Mouse (Mus musculus): ENCODE results near the gene Abr. TPM values are rescaled to one million over a fixed set of nuclear protein-coding genes. Genes with fewer than 3 reads are reported as not detected.

Abr gene
- polyA plus RNA-seq, 1 experiment = 2.4 TPM

GRCm38 (mm10) chr11:76461201-76461600 is 160.9 kb downstream of the Abr start:
- Histone ChIP-seq H3K4me3 (ENCODE audit: insufficient read depth, low read depth, low read length) (no peak overlapping the region), H3K27ac (replicated peaks; ENCODE audit: low read depth, low read length) (no peak overlapping the region), H3K4me1 (ENCODE audit: control insufficient read depth, insufficient read depth, insufficient read length, low read length) (no peaks in the 10 kb centered on the region)

GRCm38 (mm10) chr11:76459489-76459888 is 162.6 kb downstream of the Abr start:
- Histone ChIP-seq H3K4me1 (ENCODE audit: control insufficient read depth, insufficient read depth, insufficient read length, low read length) (no peaks in the 10 kb centered on the region), H3K4me3 (ENCODE audit: insufficient read depth, low read depth, low read length) (no peak overlapping the region), H3K27ac (replicated peaks; ENCODE audit: low read depth, low read length) (no peak overlapping the region)

GRCm38 (mm10) chr11:76458730-76459129 is 163.4 kb downstream of the Abr start:
- no peak overlapping the region for H3K4me3 ChIP-seq (ENCODE audit: insufficient read depth, low read depth, low read length)
- H3K27ac ChIP-seq (replicated peaks; ENCODE audit: low read depth, low read length) = no peak overlapping the region
- H3K4me1 ChIP-seq (ENCODE audit: control insufficient read depth, insufficient read depth, insufficient read length, low read length) = no peaks in the 10 kb centered on the region

GRCm38 (mm10) chr11:76456897-76457296 is 165.2 kb downstream of the Abr start:
- H3K4me1 ChIP-seq (ENCODE audit: control insufficient read depth, insufficient read depth, insufficient read length, low read length) = no peaks in the 10 kb centered on the region
- no peak overlapping the region for H3K27ac ChIP-seq (replicated peaks; ENCODE audit: low read depth, low read length)
- no peak overlapping the region for H3K4me3 ChIP-seq (ENCODE audit: insufficient read depth, low read depth, low read length)

GRCm38 (mm10) chr11:76456233-76456632 is 165.9 kb downstream of the Abr start:
- Histone ChIP-seq H3K4me1 (ENCODE audit: control insufficient read depth, insufficient read depth, insufficient read length, low read length) (no peaks in the 10 kb centered on the region), H3K27ac (replicated peaks; ENCODE audit: low read depth, low read length) (no peak overlapping the region), H3K4me3 (ENCODE audit: insufficient read depth, low read depth, low read length) (no peak overlapping the region)

- H3K27ac ChIP-seq (replicated peaks; ENCODE audit: low read depth, low read length) = no peak overlapping the region
- no peak overlapping the region for H3K4me3 ChIP-seq (ENCODE audit: insufficient read depth, low read depth, low read length)
- no peaks in the 10 kb centered on the region; the same call in 1 of the 2 replicates for H3K4me1 ChIP-seq (ENCODE audit: control insufficient read depth, insufficient read depth, insufficient read length, low read length)
Observed at GRCm38 (mm10) chr11:76454492-76454891, 167.6 kb downstream of the Abr start.

- no peaks in the 10 kb centered on the region; the same call in 1 of the 2 replicates for H3K4me1 ChIP-seq (ENCODE audit: control insufficient read depth, insufficient read depth, insufficient read length, low read length)
- H3K4me3 ChIP-seq (ENCODE audit: insufficient read depth, low read depth, low read length) = no peak overlapping the region
- H3K27ac ChIP-seq (replicated peaks; ENCODE audit: low read depth, low read length) = no peak overlapping the region
Observed at GRCm38 (mm10) chr11:76450202-76450561, 171.9 kb downstream of the Abr start.

GRCm38 (mm10) chr11:76449520-76450201 is 172.5 kb downstream of the Abr start:
- no peak overlapping the region for H3K4me3 ChIP-seq (ENCODE audit: insufficient read depth, low read depth, low read length)
- H3K27ac ChIP-seq (replicated peaks; ENCODE audit: low read depth, low read length) = no peak overlapping the region
- H3K4me1 ChIP-seq (ENCODE audit: control insufficient read depth, insufficient read depth, insufficient read length, low read length) = no peaks in the 10 kb centered on the region; the same call in 1 of the 2 replicates

- no peak overlapping the region for H3K27ac ChIP-seq (replicated peaks; ENCODE audit: low read depth, low read length)
- H3K4me3 ChIP-seq (ENCODE audit: insufficient read depth, low read depth, low read length) = no peak overlapping the region
- H3K4me1 ChIP-seq (ENCODE audit: control insufficient read depth, insufficient read depth, insufficient read length, low read length) = no peaks in the 10 kb centered on the region; the same call in 1 of the 2 replicates
Observed at GRCm38 (mm10) chr11:76446251-76446650, 175.9 kb downstream of the Abr start.

- Histone ChIP-seq H3K4me1 (ENCODE audit: control insufficient read depth, insufficient read depth, insufficient read length, low read length) (no peaks in the 10 kb centered on the region; the same call in 1 of the 2 replicates), H3K4me3 (ENCODE audit: insufficient read depth, low read depth, low read length) (no peak overlapping the region)
Observed at GRCm38 (mm10) chr11:76445459-76445858, 176.7 kb downstream of the Abr start.

GRCm38 (mm10) chr11:76439666-76440065 is 182.4 kb downstream of the Abr start:
- Histone ChIP-seq H3K4me1 (ENCODE audit: control insufficient read depth, insufficient read depth, insufficient read length, low read length) (no peaks in the 10 kb centered on the region; the same call in 1 of the 2 replicates), H3K27ac (replicated peaks; ENCODE audit: low read depth, low read length) (no peak overlapping the region), H3K4me3 (ENCODE audit: insufficient read depth, low read depth, low read length) (no peak overlapping the region)

More at GRCm38 (mm10) chr11:76445459-76445858, 176.7 kb downstream of the Abr start:
- no peak overlapping the region for H3K27ac ChIP-seq (replicated peaks; ENCODE audit: low read depth, low read length)

- peak overlapping the region; percentile 44 for H3K4me3 ChIP-seq (ENCODE audit: insufficient read depth, low read depth, low read length)
- no peak overlapping the region for H3K27ac ChIP-seq (replicated peaks; ENCODE audit: low read depth, low read length)
- H3K4me1 ChIP-seq (ENCODE audit: control insufficient read depth, insufficient read depth, insufficient read length, low read length) = no peaks in the 10 kb centered on the region; the same call in 1 of the 2 replicates
Observed at GRCm38 (mm10) chr11:76436864-76437437, 185.2 kb downstream of the Abr start.

- Histone ChIP-seq H3K27ac (replicated peaks; ENCODE audit: low read depth, low read length) (no peak overlapping the region), H3K4me3 (ENCODE audit: insufficient read depth, low read depth, low read length) (no peak overlapping the region), H3K4me1 (ENCODE audit: control insufficient read depth, insufficient read depth, insufficient read length, low read length) (no peaks in the 10 kb centered on the region; the same call in 1 of the 2 replicates)
Observed at GRCm38 (mm10) chr11:76436009-76436408, 186.1 kb downstream of the Abr start.

GRCm38 (mm10) chr11:76429966-76430631 is 192.0 kb downstream of the Abr start:
- Histone ChIP-seq H3K27ac (replicated peaks; ENCODE audit: low read depth, low read length) (no peak overlapping the region), H3K4me1 (ENCODE audit: control insufficient read depth, insufficient read depth, insufficient read length, low read length) (no peaks in the 10 kb centered on the region), H3K4me3 (ENCODE audit: insufficient read depth, low read depth, low read length) (no peak overlapping the region)

- Histone ChIP-seq H3K27ac (replicated peaks; ENCODE audit: low read depth, low read length) (no peak overlapping the region), H3K4me3 (ENCODE audit: insufficient read depth, low read depth, low read length) (no peak overlapping the region), H3K4me1 (ENCODE audit: control insufficient read depth, insufficient read depth, insufficient read length, low read length) (no peaks in the 10 kb centered on the region)
Observed at GRCm38 (mm10) chr11:76429556-76429955, 192.6 kb downstream of the Abr start.

Measured in brown adipose tissue, adult 24 weeks (tissue).